In genomic region chr1:72876111-72876510, GRCm38 (mm10) we compare ENCODE assay signal across 11 mouse cellular contexts. TPM values are rescaled to one million over a fixed set of nuclear protein-coding genes. Genes with fewer than 3 reads are reported as not detected.
DNase-seq lines count a peak whose midpoint lies in the region; ATAC-seq lines count a peak whose summit lies in the region.
"Had no signal": no experiment of that assay in that cellular context is flagged by ENCODE, and none has a peak within 500 bp of the region (broad histone marks: within the 10 kb centered on the region; RNA-seq: fewer than 3 reads in every experiment).

No protein-coding gene starts in this region.

- no peaks in the 10 kb centered on the region for H3K36me3 ChIP-seq in hindbrain, embryonic 11.5 days (ENCODE audit: control insufficient read depth, insufficient read depth, low read length)
- H3K36me3 ChIP-seq in hindbrain, embryonic 10.5 days: no peaks in the 10 kb centered on the region
- H3K36me3 ChIP-seq in neural tube, embryonic 13.5 days: no peaks in the 10 kb centered on the region
- no peaks in the 10 kb centered on the region for H3K36me3 ChIP-seq in embryonic facial prominence, embryonic 15.5 days

- H3K9me3 ChIP-seq in hindbrain, embryonic 11.5 days (ENCODE audit: control insufficient read depth, low read length): no peaks in the 10 kb centered on the region
- H3K9me3 ChIP-seq in hindbrain, embryonic 10.5 days: no peaks in the 10 kb centered on the region
- H3K9me3 ChIP-seq in neural tube, embryonic 13.5 days: no peaks in the 10 kb centered on the region
- no peaks in the 10 kb centered on the region for H3K9me3 ChIP-seq in embryonic facial prominence, embryonic 15.5 days (replicated peaks)

- no peak overlapping the region for H3K4me2 ChIP-seq in hindbrain, embryonic 11.5 days (replicated peaks; ENCODE audit: low read depth, low read length)
- H3K4me2 ChIP-seq in neural tube, embryonic 13.5 days: peak overlapping the region; percentile 85
- H3K4me2 ChIP-seq in embryonic facial prominence, embryonic 15.5 days (replicated peaks): 0 out of 2 replicates have a peak overlapping the region, but pooled peaks have one; percentile 82

- peaks cover 2% of the 10 kb centered on the region for H3K4me1 ChIP-seq in hindbrain, embryonic 11.5 days (replicated peaks; ENCODE audit: control insufficient read depth, insufficient read depth, low read length)
- peaks cover 57% of the 10 kb centered on the region for H3K4me1 ChIP-seq in hindbrain, embryonic 10.5 days (replicated peaks)
- H3K4me1 ChIP-seq in neural tube, embryonic 13.5 days (replicated peaks): peaks cover 62% of the 10 kb centered on the region
- H3K4me1 ChIP-seq in embryonic facial prominence, embryonic 15.5 days: peaks cover 58% of the 10 kb centered on the region

- no peak overlapping the region for H3K4me3 ChIP-seq in hindbrain, embryonic 11.5 days (ENCODE audit: low read depth, low read length)
- no peak overlapping the region for H3K4me3 ChIP-seq in hindbrain, embryonic 10.5 days
- no peak overlapping the region for H3K4me3 ChIP-seq in neural tube, embryonic 13.5 days
- H3K4me3 ChIP-seq in embryonic facial prominence, embryonic 15.5 days (replicated peaks): no peak overlapping the region

- no peak overlapping the region for H3K9ac ChIP-seq in hindbrain, embryonic 11.5 days (ENCODE audit: low read depth, low read length)
- no peak overlapping the region for H3K9ac ChIP-seq in neural tube, embryonic 13.5 days
- H3K9ac ChIP-seq in embryonic facial prominence, embryonic 15.5 days: no peak overlapping the region

- no peak for ATAC-seq in hindbrain, embryonic 11.5 days (ENCODE audit: low FRiP score)
- no peak for ATAC-seq in neural tube, embryonic 13.5 days (ENCODE audit: low read depth)
- no peak for ATAC-seq in embryonic facial prominence, embryonic 15.5 days (ENCODE audit: insufficient number of reproducible peaks, low FRiP score, low TSS enrichment, low read depth)
- ATAC-seq in megakaryocyte, adult 5-6 weeks (ENCODE audit: poor library complexity, severe bottlenecking): no peak

- peak; percentile 23 for DNase-seq in hindbrain, embryonic 11.5 days (ENCODE audit: low spot score)
- no peak for DNase-seq in hindbrain, embryonic 10.5 days (ENCODE audit: low spot score)
- no peak for DNase-seq in neural tube, embryonic 10.5 days (ENCODE audit: extremely low spot score, low spot score)
- no peak for DNase-seq in spleen, postnatal 10 days (ENCODE audit: low spot score in 2 of 2)
- DNase-seq in adrenal gland, postnatal 36 days: no peak
- DNase-seq: thymus, postnatal 25 days had no signal

- H3K27ac ChIP-seq in hindbrain, embryonic 11.5 days (ENCODE audit: low read depth, low read length): no peak overlapping the region
- no peak overlapping the region for H3K27ac ChIP-seq in hindbrain, embryonic 10.5 days
- 0 out of 2 replicates have a peak overlapping the region, but pooled peaks have one; percentile 86 for H3K27ac ChIP-seq in neural tube, embryonic 13.5 days (replicated peaks)
- no peak overlapping the region for H3K27ac ChIP-seq in embryonic facial prominence, embryonic 15.5 days (replicated peaks)

- 57% methylated on average over 3 of the region's 3 CpGs for WGBS in hindbrain, embryonic 11.5 days
- WGBS in hindbrain, embryonic 10.5 days: 54% methylated on average over 3 of the region's 3 CpGs
- 55% methylated on average over 3 of the region's 3 CpGs for WGBS in neural tube, embryonic 13.5 days
- WGBS in embryonic facial prominence, embryonic 15.5 days: 18% methylated on average over 3 of the region's 3 CpGs

- peaks cover 17% of the 10 kb centered on the region for H3K27me3 ChIP-seq in hindbrain, embryonic 11.5 days (ENCODE audit: control insufficient read depth, insufficient read depth, low read length)
- H3K27me3 ChIP-seq in hindbrain, embryonic 10.5 days (ENCODE audit: insufficient read depth, poor library complexity, severe bottlenecking): peaks cover 59% of the 10 kb centered on the region
- H3K27me3 ChIP-seq in neural tube, embryonic 13.5 days: peaks cover 46% of the 10 kb centered on the region
- peaks cover 3% of the 10 kb centered on the region; the same call in 1 of the 2 replicates for H3K27me3 ChIP-seq in embryonic facial prominence, embryonic 15.5 days

RNA-seq across cellular contexts. Expression of gene Igfbp5, which starts 1.4 kb away (rescaled TPM):
- polyA plus RNA-seq in hindbrain, embryonic 11.5 days (2014; fragmentation: Nextera tagmentation; extraction: Ambion mirVana): 28.1 and 34.8 TPM in 2 replicates
- polyA plus RNA-seq in hindbrain, embryonic 10.5 days (2016; fragmentation: Nextera tagmentation; extraction: Ambion mirVana): 35.4 and 40.7 TPM in 2 replicates
- 158 and 172 TPM in 2 replicates for polyA plus RNA-seq in neural tube, embryonic 13.5 days (2015; fragmentation: Nextera tagmentation; extraction: Ambion mirVana)
- polyA plus RNA-seq in embryonic facial prominence, embryonic 15.5 days (2015; fragmentation: Nextera tagmentation; extraction: Ambion mirVana): 127 and 131 TPM in 2 replicates
- total RNA-seq in megakaryocyte, adult 5-6 weeks (2015): 2.7 and 2.9 TPM in 2 replicates
- 1.2 and 1.6 TPM in 2 replicates for total RNA-seq in megakaryocyte, adult 5-6 weeks (2017)
- total RNA-seq in adrenal gland, postnatal 36 days (2021): 100 to 1,000 TPM in 1 of 2 experiments, 10 to 100 TPM in 1; 56.7 to 109 TPM
- total RNA-seq: megakaryocyte-erythroid progenitor cell, adult 5-6 weeks had no signal

RNA-seq across cellular contexts. Expression of gene Igfbp2, which starts 51.8 kb away (rescaled TPM):
- polyA plus RNA-seq in hindbrain, embryonic 11.5 days (2014; fragmentation: Nextera tagmentation; extraction: Ambion mirVana): 521 and 561 TPM in 2 replicates
- polyA plus RNA-seq in hindbrain, embryonic 10.5 days (2016; fragmentation: Nextera tagmentation; extraction: Ambion mirVana): 493 and 750 TPM in 2 replicates
- 337 and 391 TPM in 2 replicates for polyA plus RNA-seq in neural tube, embryonic 13.5 days (2015; fragmentation: Nextera tagmentation; extraction: Ambion mirVana)
- 728 and 790 TPM in 2 replicates for polyA plus RNA-seq in embryonic facial prominence, embryonic 15.5 days (2015; fragmentation: Nextera tagmentation; extraction: Ambion mirVana)
- not detected in 2 replicates for total RNA-seq in megakaryocyte, adult 5-6 weeks (2015)
- not detected in 2 replicates for total RNA-seq in megakaryocyte, adult 5-6 weeks (2017)
- total RNA-seq in adrenal gland, postnatal 36 days (2021): 1 to 10 TPM; 1.8 to 2.0 TPM
- total RNA-seq: common myeloid progenitor, adult 5-6 weeks; megakaryocyte-erythroid progenitor cell, adult 5-6 weeks had no signal
